Comparison of ENCODE assay signal across 8 mouse cellular contexts in genomic region chr17:71002744-71003094, GRCm38 (mm10). TPM values are rescaled to one million over a fixed set of nuclear protein-coding genes. Genes with fewer than 3 reads are reported as not detected.
DNase-seq lines count a peak whose midpoint lies in the region; ATAC-seq lines count a peak whose summit lies in the region.

Myl12a (minus strand) TSS chr17:71002878.

- peak within 1 kb of the TSS; percentile 80 for H3K9ac ChIP-seq in hindbrain, embryonic 16.5 days (ENCODE audit: low read depth, low read length)

- H3K36me3 ChIP-seq in hindbrain, embryonic 16.5 days (ENCODE audit: control insufficient read depth, insufficient read depth, low read length) = no peaks in the 10 kb centered on the region
- no peaks in the 10 kb centered on the region for H3K36me3 ChIP-seq in macrophage (ENCODE audit: inconsistent target)

- H3K27me3 ChIP-seq in hindbrain, embryonic 16.5 days (replicated peaks; ENCODE audit: control insufficient read depth, insufficient read depth, low read length) = no peaks in the 10 kb centered on the region

- no peak for DNase-seq in frontal cortex, adult 2 months (ENCODE audit: extremely low spot score in 1 of 2, low spot score in 1 of 2)
- DNase-seq in adrenal gland, adult 2 months = no peak
- no peak for DNase-seq in gastrocnemius, adult 18-20 months (ENCODE audit: low spot score)
- no peak for DNase-seq in cerebellum, postnatal 10 days
- no peak for DNase-seq in cerebellum, adult 9-10 months

- peak within 1 kb of the TSS; percentile 93 for H3K27ac ChIP-seq in hindbrain, embryonic 16.5 days (ENCODE audit: low read depth, low read length)
- peak within 1 kb of the TSS; percentile 93 for H3K27ac ChIP-seq in macrophage

- H3K4me3 ChIP-seq in hindbrain, embryonic 16.5 days (ENCODE audit: low read length) = peak within 1 kb of the TSS; percentile 76
- peak within 1 kb of the TSS; percentile 97 for H3K4me3 ChIP-seq in macrophage (ENCODE audit: inconsistent target)

- peaks cover 11% of the 10 kb centered on the region for H3K4me1 ChIP-seq in hindbrain, embryonic 16.5 days (ENCODE audit: control insufficient read depth, insufficient read depth, low read depth, low read length)

- no peaks in the 10 kb centered on the region for H3K9me3 ChIP-seq in hindbrain, embryonic 16.5 days (ENCODE audit: control insufficient read depth, low read length)

- no peak for ATAC-seq in frontal cortex, adult (ENCODE audit: low TSS enrichment)
- ATAC-seq in hindbrain, embryonic 16.5 days = peak; percentile 22

- peak within 1 kb of the TSS; percentile 88 for H3K4me2 ChIP-seq in hindbrain, embryonic 16.5 days (ENCODE audit: low read length)

- peaks cover 40% of the 10 kb centered on the region for H3K79me2 ChIP-seq in macrophage (ENCODE audit: inconsistent target)

- 11% methylated on average over 14 of the region's 14 CpGs for WGBS in hindbrain, embryonic 16.5 days
- 15% methylated on average over 14 of the region's 14 CpGs for WGBS in macrophage (ENCODE audit: missing documents)

RNA-seq across cellular contexts. Expression of gene Myl12a, which starts in this region (rescaled TPM):
- polyA plus RNA-seq in frontal cortex, adult 2 months (2012; rRNA removed) = 42.9 and 48.8 TPM in 2 replicates
- total RNA-seq in adrenal gland, adult 2 months (2021) = 100 to 1,000 TPM; 281 to 315 TPM
- polyA plus RNA-seq in adrenal gland, adult 2 months (2012; rRNA removed) = 45.7 and 49.1 TPM in 2 replicates
- 100 to 1,000 TPM; 404 to 553 TPM for total RNA-seq in gastrocnemius, adult 18-20 months (2021)
- 106 and 118 TPM in 2 replicates for polyA plus RNA-seq in hindbrain, embryonic 16.5 days (2015; fragmentation: Nextera tagmentation; extraction: Ambion mirVana)
- 100 to 1,000 TPM in 3 of 26 experiments, 10 to 100 TPM in 23; 24.7 to 135 (median 64.5) TPM for total RNA-seq in macrophage (2018; cell fraction: chromatin; rRNA removed)
- total RNA-seq in macrophage (2018; cell fraction: cytosol; rRNA removed) = 100 to 1,000 TPM; 181 to 361 (median 240) TPM
- total RNA-seq in macrophage (2018; cell fraction: nucleus; rRNA removed) = 100 to 1,000 TPM in 13 of 26 experiments, 10 to 100 TPM in 13; 38.7 to 179 (median 98.3) TPM
- 198 to 502 TPM (median 243 TPM) in 3 replicates for polyA plus RNA-seq in macrophage (2018)
